Mouse (Mus musculus) megakaryocyte, embryonic 14.5 days (primary cell): ENCODE measurements around the gene Col12a1.

Experiments used
- FLI1 ChIP-seq: IDR thresholded peaks from 2 replicates; pipeline ENCODE4 v1.6.1; 2012; ENCODE audit warnings: low read length, inconsistent platforms, mixed read lengths
- GATA1 ChIP-seq: IDR thresholded peaks from 3 replicates; pipeline ENCODE4 v1.6.1; 2012; ENCODE audit warnings: mixed read lengths, low read length, inconsistent platforms, borderline replicate concordance

DNA sequence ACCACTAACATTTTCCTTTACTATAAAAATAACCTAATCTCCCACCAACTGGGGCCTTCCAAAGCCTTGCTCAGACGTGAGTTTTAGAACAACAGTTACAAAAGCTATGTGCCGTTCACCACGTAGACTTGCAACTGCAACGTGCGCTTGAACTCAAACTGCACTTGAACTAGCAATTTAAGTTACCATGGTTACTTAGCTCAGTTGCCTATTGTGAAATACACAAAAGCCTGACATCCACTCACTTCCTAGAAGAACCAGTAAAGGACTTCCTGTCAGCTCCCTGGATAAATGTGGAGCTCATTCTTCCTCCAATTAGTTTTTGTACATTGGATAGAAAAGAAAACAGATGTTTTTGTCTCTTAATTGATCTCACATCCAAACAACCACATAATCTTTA lies 112.9 kb downstream of the Col12a1 start:
- TF ChIP-seq GATA1 (no peak), FLI1 (no peak)
